Mouse (Mus musculus): ENCODE results near the gene Taar8a.

DNA sequence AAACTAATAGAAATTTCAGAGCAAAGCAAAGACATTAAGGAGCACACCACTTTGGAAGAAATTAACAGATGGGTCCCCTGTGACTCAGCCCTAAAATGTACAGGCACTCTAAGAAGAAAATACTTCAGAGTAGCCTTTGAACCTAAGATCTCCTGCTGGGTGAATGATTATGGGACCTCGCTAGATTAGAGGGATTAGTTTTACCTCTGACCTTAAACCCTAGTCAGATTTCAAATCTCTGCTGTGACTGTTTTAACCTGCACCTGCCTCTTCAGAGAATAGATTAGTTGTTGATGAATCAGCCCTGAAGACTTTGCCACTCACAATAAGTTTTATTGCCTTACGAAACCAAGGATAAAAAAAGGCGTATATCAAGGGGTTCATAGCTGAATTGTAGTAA lies 31.9 kb downstream of the Taar8a start:
- TF ChIP-seq GATA1 (IDR thresholded peaks at IDR 0.05; ENCODE audit: borderline replicate concordance, low read length) (no peak), FLI1 (IDR thresholded peaks at IDR 0.05; ENCODE audit: low read length) (no peak)

Measured in megakaryocyte, embryonic 14.5 days (primary cell).